Mouse (Mus musculus): ENCODE data around the gene Pcare. TPM values are rescaled to one million over a fixed set of nuclear protein-coding genes. Genes with fewer than 3 reads are reported as not detected.

Gene Pcare
- total and polyA plus RNA-seq, 3 experiments, result not detected

- H3K4me1 ChIP-seq (ENCODE audit: control insufficient read depth in 1 of 2, insufficient read depth in 2 of 2, low read length in 2 of 2), result no peaks in the 10 kb centered on the region
- no peaks in the 10 kb centered on the region for H3K27me3 ChIP-seq (ENCODE audit: control insufficient read depth in 1 of 2, insufficient read depth in 2 of 2, low read length in 2 of 2)
- H3K4me3 ChIP-seq (ENCODE audit: control insufficient read depth in 1 of 2, insufficient read depth in 1 of 2, low read depth in 2 of 2, low read length in 2 of 2), result no peak overlapping the region
- TF ChIP-seq MEF2A (IDR thresholded peaks at IDR 0.05; ENCODE audit: extremely low read depth, insufficient replicate concordance, low read depth, low read length, poor library complexity, severe bottlenecking) (no peak), SMC3 (IDR thresholded peaks at IDR 0.05; ENCODE audit: low read depth, low read length) (no peak), GABPA (IDR thresholded peaks at IDR 0.05; ENCODE audit: low read depth, low read length) (no peak), EP300 (IDR thresholded peaks at IDR 0.05; ENCODE audit: low read depth in 1 of 2, low read length in 2 of 2) (no peak), MYB (IDR thresholded peaks at IDR 0.05; ENCODE audit: low read depth, low read length) (no peak), MAX (IDR thresholded peaks at IDR 0.05; ENCODE audit: low read length) (no peak), SIN3A (IDR thresholded peaks at IDR 0.05; ENCODE audit: low read length) (no peak), JUND (IDR thresholded peaks at IDR 0.05; ENCODE audit: low read depth, low read length) (no peak), TBP (IDR thresholded peaks at IDR 0.05; ENCODE audit: low read depth, low read length) (no peak), MYC (IDR thresholded peaks at IDR 0.05; ENCODE audit: low read depth, low read length) (no peak), ELF1 (IDR thresholded peaks at IDR 0.05; ENCODE audit: low read depth, low read length) (no peak)
- no peak overlapping the region for H3K9ac ChIP-seq (ENCODE audit: control insufficient read depth, low read depth, low read length, poor library complexity, severe bottlenecking)
- no peaks in the 10 kb centered on the region for H3K79me2 ChIP-seq (ENCODE audit: control insufficient read depth, insufficient read depth, low read length, poor library complexity)
- no peaks in the 10 kb centered on the region for H3K9me3 ChIP-seq (replicated peaks; ENCODE audit: insufficient read depth, low read length)
- H3K36me3 ChIP-seq (ENCODE audit: control insufficient read depth in 1 of 2, insufficient read depth in 2 of 2, low read length in 2 of 2), result no peaks in the 10 kb centered on the region
- no peak overlapping the region for H3K27ac ChIP-seq (ENCODE audit: control insufficient read depth, low read depth, low read length)
- no peak for DNase-seq (ENCODE audit: low read depth, low spot score)
Observed at GRCm38 (mm10) chr17:71780490-71780889, 27.8 kb upstream of the Pcare start.

DNA sequence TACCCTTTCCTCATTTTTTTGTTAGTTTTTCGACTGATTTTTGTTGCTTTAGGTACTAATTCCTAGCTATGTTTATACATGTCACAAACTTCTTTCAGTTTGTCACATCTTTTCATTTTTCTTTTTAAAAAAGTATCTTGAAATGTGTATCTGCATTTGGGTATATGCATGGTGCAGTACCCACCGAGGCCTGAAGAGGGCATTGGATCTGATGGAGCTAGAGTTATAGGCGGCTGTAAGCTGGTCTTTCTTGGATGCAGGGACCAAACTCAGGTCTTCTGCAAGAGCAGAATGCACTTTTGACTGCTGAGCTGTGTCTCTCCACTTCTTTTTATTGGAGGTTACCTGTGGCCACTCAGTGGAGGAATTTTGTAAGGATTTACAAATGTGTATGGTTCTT, 26.0 kb upstream of the Pcare start:
- H3K27me3 ChIP-seq (ENCODE audit: control insufficient read depth in 1 of 2, insufficient read depth in 2 of 2, low read length in 2 of 2), result no peaks in the 10 kb centered on the region
- H3K9me3 ChIP-seq (replicated peaks; ENCODE audit: insufficient read depth, low read length), result no peaks in the 10 kb centered on the region
- H3K79me2 ChIP-seq (ENCODE audit: control insufficient read depth, insufficient read depth, low read length, poor library complexity), result no peaks in the 10 kb centered on the region
- no peaks in the 10 kb centered on the region for H3K36me3 ChIP-seq (ENCODE audit: control insufficient read depth in 1 of 2, insufficient read depth in 2 of 2, low read length in 2 of 2)
- no peak overlapping the region for H3K9ac ChIP-seq (ENCODE audit: control insufficient read depth, low read depth, low read length, poor library complexity, severe bottlenecking)
- no peak overlapping the region for H3K27ac ChIP-seq (ENCODE audit: control insufficient read depth, low read depth, low read length)
- DNase-seq (ENCODE audit: low read depth, low spot score), result peak; percentile 8
- H3K4me3 ChIP-seq (ENCODE audit: control insufficient read depth in 1 of 2, insufficient read depth in 1 of 2, low read depth in 2 of 2, low read length in 2 of 2), result no peak overlapping the region
- TF ChIP-seq CTCF (IDR thresholded peaks at IDR 0.05 in 2 of 3, conservative IDR thresholded peaks at IDR 0.05 in 1 of 3; ENCODE audit: control insufficient read depth in 1 of 3, insufficient read depth in 1 of 3, low read depth in 2 of 3, low read length in 3 of 3, poor library complexity in 1 of 3, severe bottlenecking in 1 of 3), result peak; percentile 13 to 45 (median 15); a peak in 3 of 6 replicates
- no peak for TF ChIP-seq ZKSCAN1 (IDR thresholded peaks at IDR 0.05; ENCODE audit: low read depth, low read length)
- no peaks in the 10 kb centered on the region for H3K4me1 ChIP-seq (ENCODE audit: control insufficient read depth in 1 of 2, insufficient read depth in 2 of 2, low read length in 2 of 2)

GRCm38 (mm10) chr17:71775279-71775678, 22.6 kb upstream of the Pcare start:
- Histone ChIP-seq H3K4me3 (ENCODE audit: control insufficient read depth in 1 of 2, insufficient read depth in 1 of 2, low read depth in 2 of 2, low read length in 2 of 2) (no peak overlapping the region), H3K27ac (ENCODE audit: control insufficient read depth, low read depth, low read length) (no peak overlapping the region), H3K9me3 (replicated peaks; ENCODE audit: insufficient read depth, low read length) (no peaks in the 10 kb centered on the region), H3K36me3 (ENCODE audit: control insufficient read depth in 1 of 2, insufficient read depth in 2 of 2, low read length in 2 of 2) (no peaks in the 10 kb centered on the region), H3K27me3 (ENCODE audit: control insufficient read depth in 1 of 2, insufficient read depth in 2 of 2, low read length in 2 of 2) (no peaks in the 10 kb centered on the region), H3K9ac (ENCODE audit: control insufficient read depth, low read depth, low read length, poor library complexity, severe bottlenecking) (no peak overlapping the region), H3K79me2 (ENCODE audit: control insufficient read depth, insufficient read depth, low read length, poor library complexity) (no peaks in the 10 kb centered on the region), H3K4me1 (ENCODE audit: control insufficient read depth in 1 of 2, insufficient read depth in 2 of 2, low read length in 2 of 2) (no peaks in the 10 kb centered on the region)
- TF ChIP-seq NELFE (IDR thresholded peaks at IDR 0.05; ENCODE audit: low read depth, low read length), result no peak
- DNase-seq (ENCODE audit: low read depth, low spot score), result no peak
